Mouse (Mus musculus) kidney, adult 10 weeks (tissue): ENCODE data around the gene Pdss2. TPM values are rescaled to one million over a fixed set of nuclear protein-coding genes. Genes with fewer than 3 reads are reported as not detected.

Source experiments
- polyA plus RNA-seq: library from polyadenylated mRNA; stranded (reverse); fragments of 350-450 nt; fragmentation: Illumina TruSeq; extraction: RNeasy Lipid Tissue Mini Kit (QIAGEN cat#74804); gene quantifications from one replicate; pipeline ENCODE4 v1.2.3, GENCODE M21; 2014; ENCODE audit warnings: low read depth, low replicate concordance

Pdss2 gene
- 26.3 TPM for polyA plus RNA-seq

DNA sequence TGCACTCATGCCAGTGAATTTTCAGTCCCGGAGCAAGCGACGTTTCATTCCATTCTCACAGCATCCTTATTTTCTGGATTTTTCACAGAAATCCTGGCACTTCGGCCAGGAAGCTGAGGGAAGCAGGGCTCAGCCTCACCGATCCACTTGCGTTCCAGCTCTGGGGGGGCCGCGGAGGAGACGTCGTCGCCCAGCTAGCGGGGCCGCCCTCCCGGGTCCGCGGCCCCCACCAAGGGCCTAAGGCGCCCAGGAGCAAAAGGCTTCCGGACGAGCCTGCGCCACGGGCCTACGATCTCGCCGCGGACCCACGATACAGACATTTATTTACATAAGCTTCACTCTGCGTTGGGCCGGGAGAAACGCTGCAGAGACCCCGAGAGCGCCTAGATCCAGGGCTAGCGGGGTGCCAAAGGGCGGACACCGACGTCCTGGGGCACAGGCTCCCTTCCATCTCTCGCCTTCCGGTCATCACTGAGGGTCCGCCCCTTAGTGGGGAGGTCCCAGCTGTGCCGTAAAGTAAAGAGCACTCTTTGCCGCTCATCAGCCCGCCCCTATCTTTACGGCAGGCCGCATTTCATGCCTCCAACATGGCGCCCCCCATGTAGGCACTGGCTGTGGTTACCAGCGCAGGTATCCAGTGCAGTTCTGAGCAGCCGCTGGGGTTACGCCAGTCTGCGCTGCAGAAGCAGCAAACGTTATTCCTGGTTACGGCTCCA, at the start of gene Pdss2:
TSS of gene Pdss2 (plus strand) at position 577 of the 716 bp plus-strand sequence.

DNA sequence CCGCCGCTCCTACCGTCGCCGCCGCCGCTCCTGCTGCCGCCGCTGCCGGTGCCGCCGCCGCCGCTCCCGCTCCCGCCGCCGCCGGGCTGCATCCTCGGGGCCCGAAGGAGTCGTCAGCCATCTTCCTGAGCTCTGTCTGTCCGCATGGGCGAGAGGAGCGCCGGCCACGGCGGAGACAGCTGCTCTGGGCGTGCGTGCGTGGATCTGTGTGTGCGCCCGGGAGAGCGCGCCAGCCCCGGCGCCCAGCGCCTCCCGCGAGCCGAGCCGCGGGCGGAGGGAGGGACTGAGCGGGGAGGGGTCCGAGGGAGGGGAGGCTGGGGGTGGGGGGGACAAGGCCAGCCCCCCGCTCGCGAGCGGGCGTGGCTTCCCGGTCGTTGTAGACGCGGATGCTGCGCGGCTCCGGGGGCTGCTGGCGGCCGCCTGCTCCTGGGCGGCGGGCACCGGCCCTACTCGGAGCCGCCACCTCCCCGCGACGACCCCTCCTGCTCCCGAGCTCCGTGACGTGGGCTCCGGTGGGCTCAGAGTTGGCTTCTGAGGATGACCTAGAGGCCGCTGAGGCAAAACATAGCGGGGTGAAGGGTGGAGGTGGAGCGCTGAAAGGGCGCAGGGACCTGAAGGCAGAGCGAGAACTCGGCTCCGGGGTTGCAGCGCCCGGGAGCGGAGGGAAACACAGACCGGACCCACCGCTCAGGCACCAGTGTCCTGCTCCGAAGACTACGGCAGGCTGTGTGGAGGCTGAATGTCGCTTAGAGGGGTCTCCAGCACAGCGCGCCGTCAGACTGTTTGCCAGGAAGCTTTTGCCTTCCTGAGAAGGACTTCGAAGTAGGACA, 46.7 kb upstream of the Pdss2 start, which contains the start of the genes Sobp and 9030612E09Rik:
TSS of gene Sobp (minus strand) at position 205 of the 830 bp plus-strand sequence.
TSS of gene 9030612E09Rik (plus strand) at position 379 of the 830 bp plus-strand sequence.

DNA sequence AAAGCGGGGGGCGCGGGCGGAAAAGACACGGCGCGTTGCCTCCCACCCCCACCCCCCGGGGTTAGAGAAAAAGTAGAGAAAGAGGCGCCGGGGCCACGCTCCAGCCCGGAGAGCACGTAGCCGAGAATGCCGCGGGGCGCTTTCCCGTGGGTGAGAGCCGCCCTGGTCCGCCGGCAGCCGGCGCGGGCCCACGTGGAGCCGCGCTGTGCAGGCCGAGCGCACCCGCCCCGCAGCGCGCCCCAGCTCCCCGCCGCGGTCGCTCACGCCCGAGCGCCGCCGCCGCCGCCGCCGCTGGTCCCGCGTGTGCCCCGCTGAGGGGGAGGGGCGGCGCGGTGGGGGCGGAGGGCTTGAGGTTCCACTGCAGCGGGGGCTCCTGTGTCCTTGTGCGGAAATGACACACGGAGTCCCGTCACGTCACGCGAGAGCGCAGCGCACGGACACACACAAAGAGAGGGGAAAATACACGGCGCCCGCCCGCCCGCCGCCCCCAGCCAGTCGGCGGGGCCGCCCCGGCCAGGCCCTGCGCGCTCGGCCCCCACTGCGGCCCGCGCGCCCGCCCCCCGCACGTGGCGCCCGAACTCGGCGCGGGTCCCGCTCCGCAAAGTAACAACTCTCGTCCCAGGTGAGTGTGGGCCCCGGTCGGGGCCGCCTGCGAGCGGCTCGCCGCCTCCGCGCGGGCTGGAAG, 257.6 kb downstream of the Pdss2 start, which contains the start of gene Bend3:
TSS of gene Bend3 (plus strand) at position 81 of the 685 bp plus-strand sequence.

Other genes with a start within 250 kb of the Pdss2 start
- 0.36 TPM for gene Sobp, start 47.0 kb upstream of the Pdss2 start, polyA plus RNA-seq
- not detected for gene 9030612E09Rik, start 46.8 kb upstream of the Pdss2 start, polyA plus RNA-seq